Mouse (Mus musculus): Measurements from ENCODE around the gene Samt2. TPM values are rescaled to one million over a fixed set of nuclear protein-coding genes. Genes with fewer than 3 reads are reported as not detected.

Gene Samt2
- polyA plus RNA-seq (2014; fragmentation: Illumina TruSeq; extraction: RNeasy Lipid Tissue Mini Kit (QIAGEN cat#74804)), result not detected

DNA sequence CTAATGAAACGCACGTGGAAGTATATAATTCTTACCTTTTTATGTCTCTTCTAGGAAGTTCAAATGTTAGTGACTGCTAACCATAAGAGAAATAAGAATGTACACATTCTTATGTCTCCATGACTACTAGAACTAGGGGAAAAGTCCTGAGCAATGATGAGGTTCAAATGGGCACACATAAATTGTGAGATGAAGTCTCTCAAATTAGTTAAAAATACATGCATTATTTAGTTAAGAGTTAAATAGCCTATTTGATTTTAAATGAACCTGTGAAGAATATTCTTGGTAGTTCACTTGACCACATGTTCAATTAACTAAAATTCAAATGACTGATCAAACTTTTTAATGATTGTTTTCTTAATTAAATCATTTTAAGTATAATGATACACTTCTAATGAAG is at the start of gene Samt2:
Gene Samt2 (minus strand): TSS at position 101 of the 400 bp plus-strand sequence.

Other genes starting within 250 kb of the Samt2 start
- not detected for gene 4930524N10Rik, start 236.0 kb downstream of the Samt2 start, polyA plus RNA-seq (2014; fragmentation: Illumina TruSeq; extraction: RNeasy Lipid Tissue Mini Kit (QIAGEN cat#74804))
- gene Samt4, start 97.4 kb downstream of the Samt2 start, polyA plus RNA-seq (2014; fragmentation: Illumina TruSeq; extraction: RNeasy Lipid Tissue Mini Kit (QIAGEN cat#74804)), result not detected

All from ovary, adult 10 weeks (tissue).